Mouse (Mus musculus): ENCODE measurements around the gene AI837181.
"Not testable (repeated sequence)": the region's sequence is repeated elsewhere in the genome, so short reads cannot be mapped to it uniquely, and the experiment has no call there.

AI837181 gene

GRCm38 (mm10) chr19:5424782-5425741 is at the start of gene AI837181, which contains the start of gene Drap1:
Gene AI837181 (plus strand): TSS chr19:5425144.
Gene Drap1 (minus strand): TSS chr19:5424979.
- peak; percentile 95 for DNase-seq

GRCm38 (mm10) chr19:5377446-5377845 is 47.5 kb upstream of the AI837181 start:
- no peak for DNase-seq

- no peak for DNase-seq
These were observed 41.6 kb upstream of the AI837181 start for GRCm38 (mm10) chr19:5383326-5383725.

GRCm38 (mm10) chr19:5384715-5385114 is 40.2 kb upstream of the AI837181 start:
- DNase-seq = no peak

GRCm38 (mm10) chr19:5388011-5388441 is 36.9 kb upstream of the AI837181 start:
- DNase-seq = peak in 1 of 2 experiments; percentile 25

- peak; percentile 96 to 97 for DNase-seq
These were observed 36.2 kb upstream of the AI837181 start, which contains the start of gene Sart1 for GRCm38 (mm10) chr19:5388588-5389242. Gene Sart1 (minus strand): TSS chr19:5388703.

- no peak for DNase-seq
These were observed 35.3 kb upstream of the AI837181 start for GRCm38 (mm10) chr19:5389647-5390046.

GRCm38 (mm10) chr19:5390416-5390815 is 34.5 kb upstream of the AI837181 start:
- DNase-seq = no peak

- peak; percentile 64 to 73 for DNase-seq
These were observed 32.1 kb upstream of the AI837181 start for GRCm38 (mm10) chr19:5392892-5393291.

GRCm38 (mm10) chr19:5394168-5394567 is 30.8 kb upstream of the AI837181 start:
- DNase-seq = peak; percentile 61 to 67

GRCm38 (mm10) chr19:5395371-5395770 is 29.6 kb upstream of the AI837181 start:
- DNase-seq = no peak

- DNase-seq = not testable (repeated sequence)
These were observed 23.9 kb upstream of the AI837181 start for GRCm38 (mm10) chr19:5401073-5401472.

GRCm38 (mm10) chr19:5402293-5402692 is 22.7 kb upstream of the AI837181 start, which contains the start of gene Tsga10ip:
Gene Tsga10ip (minus strand): TSS chr19:5402526.
- no peak for DNase-seq

GRCm38 (mm10) chr19:5405924-5406323 is 19.0 kb upstream of the AI837181 start:
- no peak for DNase-seq

- DNase-seq = peak; percentile 59
These were observed 18.3 kb upstream of the AI837181 start for GRCm38 (mm10) chr19:5406531-5407126.

GRCm38 (mm10) chr19:5407133-5407532 is 17.8 kb upstream of the AI837181 start:
- DNase-seq = peak; percentile 73 to 75

GRCm38 (mm10) chr19:5408057-5409001 is 16.6 kb upstream of the AI837181 start:
- DNase-seq = no peak

- no peak for DNase-seq
These were observed 15.9 kb upstream of the AI837181 start for GRCm38 (mm10) chr19:5409068-5409467.

GRCm38 (mm10) chr19:5410641-5411040 is 14.3 kb upstream of the AI837181 start:
- no peak for DNase-seq

- DNase-seq = no peak
These were observed 13.0 kb upstream of the AI837181 start for GRCm38 (mm10) chr19:5411961-5412360.

GRCm38 (mm10) chr19:5413840-5414239 is 11.1 kb upstream of the AI837181 start:
- DNase-seq = no peak

- DNase-seq = no peak
These were observed 10.4 kb upstream of the AI837181 start for GRCm38 (mm10) chr19:5414534-5414957.

All from cerebellum, adult 18-20 months (tissue).